Mouse (Mus musculus) embryo, embryonic 10 days (tissue): Measurements from ENCODE around the gene Srgap2.

ENCODE experiments used
- DNase-seq: peaks from one replicate; pipeline ENCODE4 v3.0.0-alpha.2; 2015; ENCODE audit warnings: low spot score

The Srgap2 gene

DNA sequence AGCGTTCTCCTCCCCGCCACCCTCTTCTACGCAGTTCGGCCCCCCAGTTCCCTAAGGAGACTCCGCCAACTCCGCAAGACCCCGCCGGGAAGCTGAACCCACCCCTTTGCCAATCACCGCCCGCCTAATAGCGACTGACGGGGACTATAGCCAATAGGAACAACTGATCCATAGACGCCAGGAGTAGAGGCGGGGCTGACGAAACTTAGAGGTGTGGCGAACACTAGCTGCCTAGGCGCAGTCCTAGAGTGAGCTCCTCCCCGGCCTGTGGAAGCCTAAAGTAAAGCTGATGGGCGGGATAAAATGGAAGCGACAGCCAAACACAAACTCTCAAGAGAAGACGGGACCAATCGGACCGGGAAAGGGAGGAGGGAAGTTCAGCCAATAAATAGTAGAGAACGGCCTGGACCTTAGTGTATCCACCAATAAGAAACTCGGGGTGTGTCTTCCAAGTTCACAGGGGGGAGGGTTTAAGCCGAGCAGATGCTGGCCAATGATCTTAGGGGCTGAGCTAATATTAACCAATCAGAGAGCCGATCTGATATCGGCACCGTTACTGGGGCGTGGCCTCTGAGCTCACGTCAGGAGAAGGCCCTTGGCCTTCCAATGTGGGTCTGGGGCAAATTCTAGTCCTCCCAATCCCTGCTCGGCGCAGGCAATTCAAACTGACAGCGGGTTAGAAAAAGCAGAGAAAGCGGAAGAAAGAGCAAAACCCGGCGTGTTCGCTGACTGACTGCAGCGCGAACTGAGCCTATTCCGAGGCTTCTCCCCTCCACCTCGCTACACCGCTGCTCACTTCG lies at the start of gene Srgap2, which contains the start of gene Fam72a:
TSS of gene Srgap2 (minus strand) at position 72 of the 800 bp plus-strand sequence.
TSS of gene Fam72a (plus strand) at position 623 of the 800 bp plus-strand sequence.
- peak; percentile 99 for DNase-seq

DNA sequence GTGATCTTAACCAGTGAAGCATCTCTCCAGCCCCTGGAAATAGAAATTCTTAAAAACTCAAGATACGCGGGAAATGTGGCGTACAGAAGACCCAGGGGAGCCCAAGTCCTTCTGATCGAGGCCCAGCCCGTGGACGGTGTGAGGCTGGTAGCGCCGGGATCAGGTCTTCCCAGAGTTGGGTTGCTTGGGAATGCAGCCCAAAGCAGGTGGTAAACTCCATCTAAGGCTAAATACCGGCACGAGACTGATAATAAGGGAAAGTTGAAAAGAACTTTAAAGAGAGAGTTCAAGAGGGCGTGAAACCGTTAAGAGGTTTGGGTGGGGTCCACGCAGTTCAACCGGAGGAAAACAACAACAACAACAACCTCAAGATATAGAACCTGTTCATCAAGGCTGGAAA lies 46.6 kb upstream of the Srgap2 start:
- DNase-seq, result peak; percentile 64

DNA sequence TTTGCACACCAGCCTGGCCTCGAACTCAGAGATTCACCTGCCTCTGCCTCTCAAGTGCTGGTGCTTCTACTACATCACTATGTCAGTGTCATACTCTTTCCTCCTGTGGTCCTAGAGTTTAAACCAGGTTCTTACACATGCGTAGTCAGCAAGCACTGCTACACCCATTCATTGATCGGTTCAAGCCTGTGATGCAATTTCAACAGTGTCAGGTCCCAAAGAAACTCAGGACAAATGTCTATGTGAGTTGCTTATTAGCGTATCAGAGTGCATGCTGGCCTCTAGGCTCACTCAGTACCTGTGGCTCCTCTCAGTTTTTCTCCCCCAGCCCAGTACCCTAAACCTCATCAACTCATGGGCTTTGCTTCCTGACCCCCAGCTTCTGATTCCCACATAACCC lies 43.2 kb upstream of the Srgap2 start:
- no peak for DNase-seq

DNA sequence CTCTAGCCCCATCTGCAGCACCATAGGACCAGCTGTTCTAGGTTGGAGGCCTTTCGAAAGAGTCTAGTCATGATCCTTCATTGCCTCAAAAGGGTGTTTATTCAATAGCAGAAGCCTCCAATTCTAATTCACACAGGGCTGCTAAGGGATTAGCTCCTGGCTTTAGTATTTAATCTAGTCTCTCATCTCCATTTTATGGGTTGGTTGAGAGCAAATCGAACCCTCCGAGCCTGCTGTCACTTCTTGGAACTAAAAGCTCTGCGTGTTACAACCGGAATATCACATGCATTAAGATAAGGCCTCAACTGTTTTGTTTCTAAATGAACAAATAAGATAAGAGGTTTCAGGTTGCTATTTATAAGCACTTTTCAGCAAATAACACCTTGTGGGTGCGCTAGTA lies 42.6 kb upstream of the Srgap2 start:
- no peak for DNase-seq

DNA sequence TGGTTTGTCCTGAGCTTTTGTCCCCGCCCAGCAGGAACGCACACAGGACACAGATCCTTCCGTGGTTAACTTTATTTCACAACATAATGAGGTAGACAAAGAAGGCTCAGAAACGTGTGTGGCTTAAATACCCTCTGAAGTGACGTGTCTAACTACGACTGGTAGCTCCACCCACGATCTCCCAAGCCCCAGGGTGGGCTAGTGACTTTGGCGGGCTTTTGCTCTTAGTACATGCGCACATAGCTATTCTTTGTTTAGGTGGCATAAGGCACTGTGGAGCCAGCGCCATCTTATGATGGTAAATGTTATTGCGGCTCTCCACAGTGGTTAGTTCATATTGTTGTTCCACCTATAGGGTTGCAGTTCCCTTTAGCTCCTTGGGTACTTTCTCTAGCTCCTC lies 38.9 kb upstream of the Srgap2 start:
- peak; percentile 42 for DNase-seq

DNA sequence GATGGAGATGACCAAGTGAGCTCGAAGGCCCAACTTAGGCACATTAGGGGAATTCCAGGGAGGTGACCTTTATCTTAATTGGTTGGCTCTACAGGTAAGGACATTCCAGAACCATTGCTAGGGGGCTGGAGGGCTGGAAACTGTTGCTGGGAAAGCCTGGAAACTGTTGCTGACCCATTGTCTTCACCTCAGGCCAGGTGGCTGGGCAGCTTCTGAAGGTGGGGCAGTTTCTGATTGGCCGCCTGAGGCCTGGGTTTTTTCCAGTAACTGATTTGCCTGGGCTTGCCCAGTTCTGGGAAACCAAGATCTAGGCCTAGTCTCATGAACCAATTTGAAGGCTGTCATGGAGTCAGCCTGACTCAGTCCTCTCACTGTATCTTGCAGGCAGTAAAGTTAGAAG lies 34.9 kb upstream of the Srgap2 start:
- DNase-seq, result no peak

DNA sequence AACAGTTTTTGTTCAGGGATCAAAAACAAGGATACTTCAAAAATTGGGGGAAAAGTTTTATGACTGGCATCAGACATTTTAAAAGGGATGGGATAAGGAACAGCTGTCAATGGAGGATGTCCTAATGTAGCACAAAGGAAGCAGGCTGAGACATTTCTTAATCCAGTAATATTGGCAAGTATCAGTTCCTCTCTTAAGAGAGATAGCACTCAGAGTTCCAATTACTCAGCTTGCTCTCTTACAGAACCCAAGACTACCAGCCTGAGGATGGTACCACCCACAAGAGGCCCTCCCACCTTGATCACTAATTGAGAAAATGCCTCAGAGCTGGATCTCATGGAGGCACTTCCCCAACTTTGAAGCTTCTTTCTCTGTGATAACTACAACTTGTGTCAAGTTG lies 33.3 kb upstream of the Srgap2 start:
- no peak for DNase-seq

DNA sequence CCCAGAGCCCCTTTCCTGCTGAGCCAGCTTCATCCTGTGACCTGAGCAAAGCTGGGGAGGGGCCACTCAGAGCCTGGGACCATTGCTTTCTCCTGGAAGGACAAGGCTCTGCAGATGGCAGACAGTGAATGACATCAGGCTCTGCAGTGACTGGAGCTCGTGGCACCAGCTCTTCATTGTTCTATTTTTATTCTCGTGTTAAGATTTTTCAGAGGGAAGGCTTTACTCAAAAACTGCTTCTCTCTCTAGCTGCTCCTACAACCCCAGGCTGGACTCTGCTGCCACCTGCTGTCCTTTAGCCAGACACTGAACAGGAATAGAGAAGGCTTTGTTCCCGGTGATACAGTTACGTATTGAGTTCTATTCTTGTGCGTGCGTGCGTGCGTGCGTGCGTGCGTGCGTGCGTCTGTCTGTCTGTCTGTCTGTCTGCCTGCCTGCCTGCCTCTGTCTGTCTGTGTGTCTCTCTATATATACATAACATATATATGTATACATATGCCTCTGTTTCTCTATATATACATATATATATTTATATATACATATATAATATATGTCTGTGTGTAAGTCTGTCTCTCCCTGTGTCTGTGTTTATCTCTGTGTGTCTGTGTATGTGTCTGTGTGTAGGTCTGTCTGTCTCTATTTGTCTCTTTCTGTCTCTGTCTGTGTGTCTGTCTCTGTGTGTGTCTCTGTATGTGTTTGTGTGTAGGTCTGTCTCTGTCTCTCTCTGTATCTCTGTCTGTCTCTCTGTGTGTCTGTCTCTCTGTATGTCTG lies 28.1 kb upstream of the Srgap2 start:
- peak; percentile 92 for DNase-seq

DNA sequence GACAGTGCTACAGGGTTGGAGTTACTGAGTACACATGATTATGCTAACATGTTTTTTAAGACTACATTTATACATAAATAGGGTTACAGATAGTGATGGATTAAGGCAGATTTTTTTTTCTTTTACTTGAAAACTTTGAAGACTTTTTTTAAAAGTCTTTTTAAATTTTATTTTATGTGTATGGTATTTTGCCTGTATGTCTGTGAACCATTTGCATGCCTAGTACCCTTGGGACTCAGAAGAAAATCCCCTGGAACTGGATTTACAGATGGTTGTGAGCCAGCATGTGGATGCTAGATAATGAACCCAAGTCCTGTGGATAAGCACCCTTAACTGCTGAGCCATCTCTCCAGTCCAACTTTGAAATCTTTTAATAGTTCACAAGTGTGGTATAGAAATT lies 26.3 kb upstream of the Srgap2 start:
- DNase-seq, result no peak

DNA sequence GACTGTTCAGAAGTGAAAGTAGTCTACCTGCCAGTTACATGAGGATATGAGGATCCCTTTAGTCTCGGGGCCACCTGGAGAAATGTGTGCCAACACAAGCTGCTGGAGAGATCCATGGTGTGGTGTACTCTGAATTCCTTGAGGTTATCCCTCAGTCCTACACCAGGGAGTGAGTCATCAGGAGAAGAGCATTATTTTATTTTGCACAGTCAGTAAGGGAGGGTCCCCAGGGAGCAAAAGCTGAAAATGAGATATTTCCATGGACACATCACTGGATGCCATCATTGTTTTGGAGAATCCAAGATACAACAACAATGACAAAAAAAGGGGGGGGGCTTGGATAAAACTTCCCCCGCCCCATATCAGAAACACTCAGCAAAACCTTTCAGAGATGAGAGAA lies 24.8 kb upstream of the Srgap2 start:
- no peak for DNase-seq

DNA sequence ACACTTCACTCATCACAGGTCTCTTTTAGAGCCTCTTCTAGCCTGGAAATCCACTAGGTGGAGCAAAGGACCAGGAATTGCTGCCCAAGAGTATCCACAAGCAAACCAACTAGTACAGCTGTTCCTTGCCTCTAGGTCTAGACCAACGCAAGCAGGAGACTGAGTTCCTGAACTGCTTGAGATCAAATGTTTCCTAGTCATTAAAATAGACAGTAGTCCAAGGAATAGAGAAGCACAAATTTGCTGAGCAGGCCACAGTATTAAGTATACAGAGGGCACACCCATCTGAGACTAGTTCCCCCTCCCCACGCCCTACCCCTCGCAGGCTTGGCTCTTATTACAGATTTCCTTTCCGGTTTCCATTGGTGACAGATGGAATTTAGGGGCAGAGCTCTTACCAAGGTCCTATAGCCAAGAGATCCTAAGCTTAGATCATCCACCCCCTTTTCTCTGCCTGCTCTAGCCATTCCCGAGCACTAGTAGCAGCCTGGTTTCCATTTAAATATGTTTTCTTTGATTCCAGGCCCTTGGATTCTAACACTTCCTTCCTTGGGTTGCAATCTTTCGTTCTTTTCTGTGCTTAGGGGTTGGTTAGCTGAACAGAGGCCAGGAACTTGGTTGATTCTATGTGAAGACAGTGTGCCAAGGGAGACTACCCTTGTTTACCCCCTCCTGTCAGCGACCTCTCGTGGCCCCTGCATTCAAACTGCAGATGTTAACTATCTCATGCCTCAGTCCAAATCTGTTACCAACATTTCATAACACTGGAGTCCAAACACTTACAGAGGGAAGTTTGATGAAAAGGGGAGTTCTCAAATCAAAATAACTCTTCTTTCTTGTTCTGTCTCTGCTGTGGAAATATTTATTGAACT lies 21.6 kb upstream of the Srgap2 start:
- peak; percentile 65 for DNase-seq

DNA sequence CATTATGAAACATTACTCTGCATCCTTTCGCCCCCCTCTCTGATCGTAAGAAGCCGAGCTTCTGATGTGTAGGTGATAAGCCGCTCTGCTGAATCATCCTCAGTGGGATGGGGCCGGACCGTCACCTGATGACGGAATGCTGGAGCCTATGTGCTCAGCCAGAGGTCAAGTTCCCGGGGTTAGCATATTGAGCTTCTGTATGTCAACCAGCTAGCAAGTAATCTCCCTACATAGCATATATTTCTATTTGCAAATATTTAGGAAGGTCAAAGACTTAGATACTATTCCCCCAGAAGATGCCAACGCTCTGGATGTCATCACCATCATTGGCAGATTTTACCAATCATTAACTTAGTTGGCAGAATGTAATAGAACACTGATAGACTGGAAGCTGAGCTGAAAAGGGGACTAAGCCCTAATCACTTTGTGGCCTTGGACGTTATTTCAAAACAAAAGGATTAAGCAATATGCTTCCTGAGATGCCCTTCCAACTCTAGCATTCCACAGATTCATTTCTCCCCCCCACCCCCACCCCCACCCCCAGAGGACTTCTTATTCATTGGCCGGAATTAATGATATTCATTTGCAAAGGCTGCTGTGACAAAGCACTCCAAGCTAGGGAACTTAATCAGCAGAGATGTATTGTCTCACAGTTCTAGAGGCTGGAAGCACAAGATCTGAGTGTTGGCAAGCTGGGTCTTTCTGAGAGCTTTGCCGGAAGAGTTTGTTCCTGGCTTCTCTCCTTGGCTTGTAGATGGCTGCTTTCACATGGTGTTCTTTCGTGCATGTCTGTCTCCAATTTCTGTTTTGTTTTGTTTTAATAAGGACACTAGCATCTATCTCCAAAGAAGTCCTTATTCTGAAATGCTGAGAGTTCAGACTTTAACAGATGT lies 19.9 kb upstream of the Srgap2 start:
- DNase-seq, result no peak

DNA sequence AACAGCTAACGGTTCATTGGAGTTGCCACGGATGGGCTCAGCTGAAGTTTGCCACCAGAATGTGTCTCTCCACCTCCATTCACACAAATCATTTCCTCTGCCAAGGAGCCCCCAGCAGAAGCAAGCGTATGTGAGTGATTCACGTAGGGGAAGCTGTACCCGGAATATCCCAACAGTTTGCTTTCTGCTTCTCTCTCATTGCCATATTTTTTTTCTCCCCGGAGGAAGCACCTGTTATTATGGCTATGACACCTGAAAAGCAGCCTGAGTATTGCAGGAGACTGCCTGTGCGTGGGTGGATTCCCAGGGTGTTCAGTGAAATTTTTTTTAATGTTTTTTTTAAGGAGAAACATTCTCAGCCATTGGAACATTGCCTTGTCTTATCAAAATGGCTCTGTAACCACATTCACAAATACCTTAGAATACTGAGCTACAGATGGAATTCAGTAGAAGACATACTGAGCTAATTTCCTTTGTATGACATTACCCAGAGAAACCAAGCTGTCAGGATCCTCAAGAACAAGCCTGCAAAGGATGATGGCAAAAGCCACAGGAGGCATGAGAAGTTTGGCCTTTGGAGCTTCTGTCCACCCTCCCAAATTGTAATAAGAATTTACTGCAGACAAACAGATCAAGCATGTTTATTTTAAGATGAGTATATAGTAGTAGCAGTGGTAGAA lies 16.9 kb upstream of the Srgap2 start:
- DNase-seq, result no peak

DNA sequence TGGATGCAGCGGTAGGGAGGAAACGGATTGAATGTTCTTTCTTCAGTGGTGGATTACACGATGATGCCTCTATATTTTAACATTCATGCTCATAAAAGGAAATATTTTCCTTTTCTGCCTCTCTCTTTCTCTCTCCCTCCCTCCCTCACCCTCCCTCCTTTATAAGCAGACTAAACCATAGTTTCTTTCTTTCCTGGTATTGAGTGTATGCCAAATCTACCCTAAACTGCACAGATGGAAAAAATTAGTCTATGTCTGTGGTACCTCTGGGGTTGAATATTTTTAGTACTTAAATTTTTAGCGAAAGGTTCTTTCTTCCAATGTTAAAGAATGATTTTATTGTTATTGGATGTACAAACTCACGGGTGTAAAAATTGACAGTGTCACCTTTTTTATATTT lies 14.8 kb upstream of the Srgap2 start:
- DNase-seq, result no peak

DNA sequence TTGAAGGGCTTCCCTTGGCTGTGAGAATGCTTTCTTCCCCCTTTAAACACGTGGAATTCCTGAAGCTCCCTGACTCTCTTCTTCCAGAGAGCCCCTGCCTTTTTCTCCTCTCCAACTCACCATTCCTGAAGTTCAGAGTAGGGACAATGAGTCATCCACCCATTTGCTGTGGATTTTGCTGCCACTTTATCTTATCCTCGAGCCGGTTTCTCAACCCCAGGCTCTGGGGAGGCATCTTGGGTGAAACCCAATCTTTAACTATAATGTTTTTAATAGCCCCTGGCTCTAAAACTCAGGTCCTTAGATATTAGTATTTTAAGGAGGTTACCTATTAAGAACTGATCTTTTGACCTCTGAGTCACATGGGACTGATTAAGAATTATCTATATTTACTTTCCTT lies 14.3 kb upstream of the Srgap2 start:
- no peak for DNase-seq

DNA sequence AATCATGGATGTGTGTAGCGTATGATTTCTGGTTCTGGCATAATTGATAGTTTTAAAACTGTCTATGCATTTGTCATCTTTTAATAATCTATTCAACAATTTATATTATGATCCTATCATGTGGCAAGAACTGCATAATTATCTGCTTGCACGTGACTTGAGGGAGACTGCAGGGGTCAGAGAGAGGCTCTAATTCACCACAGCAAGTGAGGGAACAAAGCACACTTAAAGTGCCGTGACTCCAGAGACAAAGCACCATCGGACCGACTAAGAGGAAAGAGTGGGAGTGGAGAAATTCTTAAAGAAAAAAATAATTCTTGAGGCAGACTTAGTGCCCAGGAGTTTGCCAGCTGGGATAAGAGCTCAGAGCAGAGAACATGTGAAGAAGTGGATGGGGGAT lies 13.6 kb upstream of the Srgap2 start:
- peak; percentile 41 for DNase-seq

DNA sequence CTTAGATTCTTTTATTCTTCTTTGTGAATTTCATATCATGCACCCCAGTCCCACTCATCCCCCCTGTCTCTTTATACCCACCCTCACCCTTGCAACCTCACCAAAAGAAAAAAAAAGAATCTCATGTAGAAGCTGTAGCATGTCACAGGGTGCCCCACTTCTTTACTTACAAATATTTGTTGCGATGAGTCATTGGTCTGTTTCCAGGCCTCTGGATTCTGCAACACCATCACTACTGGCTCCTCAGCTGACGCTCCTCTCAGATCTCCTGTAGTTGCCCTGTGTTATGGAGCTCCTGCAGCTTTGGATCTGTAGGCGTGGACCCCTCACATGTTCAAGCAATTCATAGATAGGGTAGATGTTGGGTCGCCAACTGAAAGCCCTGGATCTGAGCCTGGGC lies 12.6 kb upstream of the Srgap2 start:
- DNase-seq, result no peak

DNA sequence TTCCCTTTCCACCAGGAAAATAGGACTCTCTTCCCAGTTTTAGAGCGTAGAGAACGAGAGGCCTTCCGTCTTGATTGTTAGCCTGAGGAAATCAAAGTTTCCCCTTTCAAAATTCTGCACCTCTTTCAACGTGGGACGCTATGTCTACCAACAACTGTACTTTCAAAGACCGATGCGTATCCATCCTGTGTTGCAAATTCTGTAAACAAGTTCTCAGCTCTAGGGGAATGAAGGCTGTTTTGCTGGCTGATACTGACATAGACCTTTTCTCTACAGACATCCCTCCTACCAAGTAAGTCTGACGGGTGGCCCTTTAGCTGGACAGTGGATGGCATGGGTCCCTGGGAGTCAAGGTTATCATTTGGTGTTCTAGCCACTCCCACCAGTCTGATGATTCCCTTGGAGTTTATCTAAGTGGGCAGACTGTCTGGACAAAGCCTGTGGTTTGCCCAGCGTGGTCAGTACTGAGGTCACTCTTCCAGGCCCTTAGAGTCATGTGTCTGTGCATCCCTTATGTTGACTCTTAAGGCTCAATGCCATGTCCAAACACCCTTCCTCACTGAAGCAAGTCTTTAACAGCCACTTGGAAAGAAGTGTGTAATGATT lies 1.5 kb upstream of the Srgap2 start:
- peak; percentile 52 for DNase-seq

DNA sequence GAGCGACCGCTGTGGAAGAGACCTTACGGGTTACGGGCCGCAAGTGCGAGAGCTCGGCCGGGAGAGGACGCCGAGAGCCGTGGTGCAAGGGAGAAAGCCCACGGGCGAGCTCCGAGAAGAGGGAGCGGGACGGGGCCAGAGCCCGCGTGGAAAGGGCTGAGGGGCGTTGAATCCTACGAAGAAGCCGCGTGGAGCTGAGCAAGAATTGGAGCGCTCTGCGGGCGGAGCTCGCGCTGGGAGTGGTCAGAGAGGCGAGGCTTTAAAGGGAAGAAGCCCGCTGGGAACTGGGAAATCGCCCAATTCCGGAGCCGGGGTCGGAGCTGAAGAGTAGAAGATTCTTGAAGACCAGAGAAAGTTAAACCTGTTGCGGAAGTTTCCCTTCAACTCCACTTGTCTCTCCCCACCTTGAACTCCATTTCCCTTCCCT lies 942 bp upstream of the Srgap2 start:
- peak; percentile 69 for DNase-seq
